Mouse (Mus musculus): ENCODE results near the gene Zfp536. TPM values are rescaled to one million over a fixed set of nuclear protein-coding genes. Genes with fewer than 3 reads are reported as not detected.

Gene Zfp536
- not detected in 2 replicates for total RNA-seq (2012; rRNA removed)
- total RNA-seq (2014; rRNA removed): not detected in 2 replicates
- not detected in 2 replicates for polyA plus RNA-seq (2012; ENCODE audit: insufficient read length, low read depth)

GRCm38 (mm10) chr7:37773312-37773702, at the start of gene Zfp536:
Zfp536 (minus strand) TSS chr7:37773641.
- Histone ChIP-seq H3K36me3 (replicated peaks in 1 of 2; ENCODE audit: control insufficient read depth in 1 of 2, insufficient read depth in 1 of 2, low read length in 1 of 2) (no peaks in the 10 kb centered on the region), H3K4me2 (ENCODE audit: insufficient read depth, low read depth, poor library complexity, severe bottlenecking) (no peak within 1 kb of the TSS), H3K27me3 (replicated peaks) (no peaks in the 10 kb centered on the region), H3K27ac (ENCODE audit: insufficient read depth, low read depth) (no peak within 1 kb of the TSS), H3K9me3 (replicated peaks; ENCODE audit: low read length) (peaks cover 83% of the 10 kb centered on the region), H3K4me1 (ENCODE audit: control insufficient read depth in 1 of 2, insufficient read depth in 2 of 2) (no peaks in the 10 kb centered on the region), H3K4me3 (replicated peaks in 1 of 3; ENCODE audit: low read depth in 2 of 3, low read length in 2 of 3, poor library complexity in 1 of 3) (no peak within 1 kb of the TSS), H3K9ac (ENCODE audit: insufficient read depth, low read depth) (no peak within 1 kb of the TSS), H3K79me2 (replicated peaks; ENCODE audit: control insufficient read depth, extremely low read depth, insufficient read depth, poor library complexity, severe bottlenecking) (no peaks in the 10 kb centered on the region)
- no peak for TF ChIP-seq SMC3 (IDR thresholded peaks at IDR 0.05; ENCODE audit: low read depth, low read length)
- TF ChIP-seq PAX5 (IDR thresholded peaks at IDR 0.05; ENCODE audit: low read length): no peak
- no peak for TF ChIP-seq CTCF (conservative IDR thresholded peaks at IDR 0.05 in 1 of 2, IDR thresholded peaks at IDR 0.05 in 1 of 2; ENCODE audit: low read depth in 2 of 2, low read length in 2 of 2)
- no peak for TF ChIP-seq TBP (conservative IDR thresholded peaks at IDR 0.05; ENCODE audit: low read depth, low read length)
- TF ChIP-seq UBTF (IDR thresholded peaks at IDR 0.05; ENCODE audit: low read depth, low read length): no peak
- no peak for TF ChIP-seq ZC3H11A (IDR thresholded peaks at IDR 0.05; ENCODE audit: low read depth, low read length)
- TF ChIP-seq ELF1 (IDR thresholded peaks at IDR 0.05; ENCODE audit: low read depth, low read length): no peak
- no peak for TF ChIP-seq CHD1 (IDR thresholded peaks at IDR 0.05; ENCODE audit: low read depth, low read length)
- TF ChIP-seq GABPA (IDR thresholded peaks at IDR 0.05; ENCODE audit: insufficient replicate concordance, low read depth, low read length): no peak
- no peak for TF ChIP-seq ZKSCAN1 (IDR thresholded peaks at IDR 0.05; ENCODE audit: borderline replicate concordance, low read depth, low read length)
- dilution Hi-C loops (cut with MboI; ENCODE audit: extremely low pct_ligation_motif_present, extremely low pct_unique_long_range_greater_than_20kb, low sequenced_read_pairs): no loop called here
- in situ Hi-C loops (cut with MboI; ENCODE audit: low pct_ligation_motif_present, low pct_unique_long_range_greater_than_20kb, low sequenced_read_pairs): no loop called here
- no peak for DNase-seq (ENCODE audit: extremely low read depth)

- peaks cover 65% of the 10 kb centered on the region for H3K9me3 ChIP-seq (replicated peaks; ENCODE audit: low read length)
- TF ChIP-seq SMC3 (IDR thresholded peaks at IDR 0.05; ENCODE audit: low read depth, low read length): no peak
- no peak for TF ChIP-seq EP300 (IDR thresholded peaks at IDR 0.05; ENCODE audit: low read length)
- TF ChIP-seq USF2 (conservative IDR thresholded peaks at IDR 0.05; ENCODE audit: low read depth, low read length): no peak
- no peak for TF ChIP-seq NELFE (IDR thresholded peaks at IDR 0.05; ENCODE audit: low read depth, low read length)
- TF ChIP-seq ZKSCAN1 (IDR thresholded peaks at IDR 0.05; ENCODE audit: borderline replicate concordance, low read depth, low read length): no peak
- TF ChIP-seq HCFC1 (IDR thresholded peaks at IDR 0.05; ENCODE audit: low read depth, low read length): no peak
- TF ChIP-seq ETS1 (conservative IDR thresholded peaks at IDR 0.05; ENCODE audit: low read depth, low read length): no peak
- no peak for TF ChIP-seq ZC3H11A (IDR thresholded peaks at IDR 0.05; ENCODE audit: low read depth, low read length)
- no peak for TF ChIP-seq ELF1 (IDR thresholded peaks at IDR 0.05; ENCODE audit: low read depth, low read length)
- no peak for TF ChIP-seq BHLHE40 (IDR thresholded peaks at IDR 0.05; ENCODE audit: low read depth, low read length)
- TF ChIP-seq PAX5 (IDR thresholded peaks at IDR 0.05; ENCODE audit: low read length): no peak
- no peak for TF ChIP-seq E2F4 (IDR thresholded peaks at IDR 0.05; ENCODE audit: insufficient replicate concordance, low read depth, low read length)
- no peak for TF ChIP-seq POLR2AphosphoS2 (IDR thresholded peaks at IDR 0.05; ENCODE audit: low read depth, low read length)
- TF ChIP-seq JUND (conservative IDR thresholded peaks at IDR 0.05; ENCODE audit: low read depth, low read length): no peak
- TF ChIP-seq MYC (IDR thresholded peaks at IDR 0.05; ENCODE audit: low read depth, low read length): no peak
- TF ChIP-seq MAZ (IDR thresholded peaks at IDR 0.05; ENCODE audit: low read depth, low read length): no peak
- no peak for TF ChIP-seq UBTF (IDR thresholded peaks at IDR 0.05; ENCODE audit: low read depth, low read length)
- TF ChIP-seq CHD2 (IDR thresholded peaks at IDR 0.05; ENCODE audit: low read length): no peak
- dilution Hi-C loops (cut with MboI; ENCODE audit: extremely low pct_ligation_motif_present, extremely low pct_unique_long_range_greater_than_20kb, low sequenced_read_pairs) (no loop called here), in situ Hi-C loops (cut with MboI; ENCODE audit: low pct_ligation_motif_present, low pct_unique_long_range_greater_than_20kb, low sequenced_read_pairs) (no loop called here)
- no peaks in the 10 kb centered on the region for H3K4me1 ChIP-seq (ENCODE audit: control insufficient read depth in 1 of 2, insufficient read depth in 2 of 2)
- no peak overlapping the region for H3K9ac ChIP-seq (ENCODE audit: insufficient read depth, low read depth)
- no peaks in the 10 kb centered on the region for H3K36me3 ChIP-seq (replicated peaks in 1 of 2; ENCODE audit: control insufficient read depth in 1 of 2, insufficient read depth in 1 of 2, low read length in 1 of 2)
- no peak for DNase-seq (ENCODE audit: extremely low read depth)
- no peaks in the 10 kb centered on the region for H3K79me2 ChIP-seq (replicated peaks; ENCODE audit: control insufficient read depth, extremely low read depth, insufficient read depth, poor library complexity, severe bottlenecking)
- no peak overlapping the region for H3K27ac ChIP-seq (ENCODE audit: insufficient read depth, low read depth)
- no peak overlapping the region for H3K4me2 ChIP-seq (ENCODE audit: insufficient read depth, low read depth, poor library complexity, severe bottlenecking)
- no peaks in the 10 kb centered on the region for H3K27me3 ChIP-seq (replicated peaks)
- no peak overlapping the region for H3K4me3 ChIP-seq (replicated peaks in 1 of 3; ENCODE audit: low read depth in 2 of 3, low read length in 2 of 3, poor library complexity in 1 of 3)
Measured at GRCm38 (mm10) chr7:37820670-37821301, 47.3 kb upstream of the Zfp536 start.

Measured in CH12.LX (cell line).